Mouse (Mus musculus) T-helper 1 cell (primary cell): ENCODE results near the gene Zcchc7.

ENCODE experiments used
- in situ Hi-C: fragments of 300-600 bp; cut with MboI, MseI; formaldehyde crosslinking; loops from one replicate; pipeline ENCODE4 v1.15.1; 2025; ENCODE audit warnings: high pct_unique_total_duplicates

The Zcchc7 gene

DNA sequence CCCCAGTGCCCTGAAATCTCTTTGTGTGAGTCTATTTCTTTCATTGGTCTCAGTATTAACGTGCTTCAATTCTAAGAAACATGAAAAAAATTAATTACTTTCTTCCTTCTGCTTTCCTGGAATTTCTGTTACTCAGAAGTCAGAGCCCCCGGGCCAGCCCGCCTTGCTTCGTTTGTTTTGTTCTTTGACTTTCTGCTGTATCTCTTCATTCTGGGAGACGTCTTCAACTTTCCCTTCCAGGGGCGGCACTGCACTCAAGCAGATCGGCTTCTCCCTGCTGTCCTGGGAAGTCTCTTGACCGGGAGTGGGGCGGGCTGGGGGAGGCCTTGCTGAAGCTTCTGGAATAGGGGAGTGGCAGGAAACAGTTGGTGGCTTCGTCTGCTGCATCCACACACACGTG, 207.5 kb downstream of the Zcchc7 start:
- in situ Hi-C loops = loop anchor here (10.0 kb wide), 1 partner anchor 572 kb away; the partner anchor contains the start of gene Shb

DNA sequence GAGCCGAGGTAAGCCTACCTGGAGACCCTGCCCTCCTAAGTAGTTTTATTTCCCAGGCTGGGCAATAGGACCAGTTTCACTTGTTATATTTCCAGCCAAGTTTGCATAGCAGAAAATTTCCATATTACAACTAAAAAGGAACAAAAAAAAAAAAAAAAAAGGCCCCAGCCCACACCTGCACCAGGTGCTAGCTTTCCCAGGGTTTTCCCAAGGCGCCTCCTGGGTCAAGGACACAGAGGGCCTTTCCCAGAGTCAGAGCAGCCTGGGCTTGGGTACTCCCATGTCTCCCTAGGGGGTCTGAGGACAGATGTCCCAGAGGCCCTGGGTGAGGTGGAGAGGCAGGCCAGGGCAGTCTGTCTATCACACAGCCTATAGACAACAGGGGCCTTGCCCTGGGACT, 209.5 kb downstream of the Zcchc7 start:
- in situ Hi-C loops = loop anchor here (10.0 kb wide), 1 partner anchor 570 kb away; the partner anchor contains the start of gene Shb

DNA sequence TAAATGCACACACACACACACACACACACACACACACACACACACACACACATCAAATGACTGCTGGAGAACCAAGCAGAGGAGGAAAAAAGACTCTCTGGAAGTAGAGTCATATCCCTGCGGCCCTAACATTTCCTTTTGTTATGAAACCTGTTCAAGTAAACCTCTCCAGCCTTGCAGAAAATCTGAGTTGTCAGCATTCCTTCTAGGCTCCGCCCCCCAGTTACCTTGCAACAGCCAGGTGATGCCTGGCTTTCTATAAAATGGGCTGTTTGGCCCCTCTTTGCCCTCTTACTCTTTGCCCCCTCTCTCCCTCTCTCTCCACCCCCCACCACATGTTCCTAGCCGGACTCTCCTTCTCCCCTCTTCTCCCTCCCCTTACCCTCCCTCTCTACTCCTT, 210.1 kb downstream of the Zcchc7 start:
- in situ Hi-C loops = loop anchor here (10.0 kb wide), 1 partner anchor 569 kb away; the partner anchor contains the start of gene Shb

DNA sequence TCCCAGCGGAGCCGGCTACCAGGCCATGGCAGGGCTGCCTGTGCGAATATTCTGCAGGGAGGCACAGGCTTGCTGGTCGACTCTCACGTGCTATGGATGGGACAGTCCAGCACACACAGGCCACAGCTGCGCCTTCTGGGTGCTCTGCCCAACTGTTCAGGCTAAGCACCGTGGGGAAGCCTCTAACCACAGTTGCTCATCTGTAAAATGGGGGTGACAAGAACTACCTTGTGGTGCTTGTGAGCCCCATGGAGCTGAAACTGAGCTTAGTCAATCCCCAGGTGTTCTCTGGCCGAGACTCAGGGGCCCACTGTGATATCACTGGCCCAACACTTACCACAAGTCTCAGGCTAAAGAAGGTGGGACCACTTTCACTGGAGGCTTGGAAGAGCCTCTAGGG, 211.7 kb downstream of the Zcchc7 start:
- in situ Hi-C loops = loop anchor here (10.0 kb wide), 1 partner anchor 567 kb away; the partner anchor contains the start of gene Shb

DNA sequence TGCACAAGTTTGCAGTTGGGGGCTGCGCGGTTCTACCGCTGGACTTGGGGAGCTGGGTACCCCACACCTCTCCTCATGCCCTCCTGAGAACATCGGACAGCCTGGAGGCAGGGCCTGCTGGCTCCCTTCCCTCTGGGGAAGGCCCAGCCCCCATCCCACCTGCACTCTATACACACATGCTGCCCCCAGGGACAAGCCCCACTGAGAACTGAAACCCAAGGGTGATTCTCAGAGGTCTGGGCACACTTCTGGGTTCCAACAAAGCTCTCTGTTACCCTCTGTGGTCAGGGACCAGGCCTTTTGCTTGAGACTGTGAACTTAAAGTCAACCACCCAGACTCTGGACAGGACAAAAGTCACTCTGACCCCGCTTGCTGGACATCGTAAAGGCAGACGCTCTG, 214.4 kb downstream of the Zcchc7 start:
- in situ Hi-C loops = no loop called here

DNA sequence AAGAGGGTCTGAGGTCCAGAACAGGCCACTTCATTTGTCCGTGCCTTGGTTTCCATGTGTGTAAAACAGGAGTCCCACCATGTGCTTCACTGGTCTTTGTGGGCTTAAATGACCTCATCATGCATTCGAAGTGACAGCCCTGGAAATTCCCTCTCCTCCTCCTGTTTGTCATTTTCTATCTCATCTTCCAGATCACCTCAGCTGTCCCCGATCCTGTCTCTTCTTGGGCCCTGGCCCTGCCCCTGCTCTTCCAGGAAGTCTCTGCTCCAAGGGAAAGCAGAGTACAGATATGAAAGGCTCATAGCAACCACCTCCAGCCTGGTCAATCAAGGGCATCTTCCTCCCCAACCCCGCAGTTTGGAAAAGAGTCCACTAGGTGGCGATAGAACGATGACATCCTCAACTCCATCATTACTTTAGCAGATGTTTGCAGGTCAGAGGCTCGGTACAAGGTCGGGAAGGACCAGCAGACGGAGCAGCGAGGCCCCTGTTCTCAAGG, 215.0 kb downstream of the Zcchc7 start:
- in situ Hi-C loops = no loop called here

DNA sequence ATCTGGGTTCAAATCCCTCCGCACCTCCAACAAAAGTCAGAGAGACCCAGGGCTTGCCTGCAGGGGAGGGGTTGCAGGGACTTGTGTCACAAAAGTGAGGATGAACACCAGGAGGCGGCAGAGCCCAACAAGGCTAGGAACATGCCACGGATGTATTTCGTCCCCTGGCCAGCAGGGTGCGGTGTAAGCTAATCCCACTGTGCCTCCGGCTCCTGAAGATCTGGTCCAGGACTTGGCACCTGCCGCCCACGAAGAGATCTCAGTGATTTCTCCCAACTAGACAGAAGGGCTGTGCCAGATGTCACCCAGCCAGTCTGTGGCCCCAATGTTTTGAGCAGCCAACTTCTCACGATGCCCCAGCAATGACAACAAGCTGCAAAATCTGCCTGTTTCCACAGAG, 217.8 kb downstream of the Zcchc7 start:
- in situ Hi-C loops = no loop called here

DNA sequence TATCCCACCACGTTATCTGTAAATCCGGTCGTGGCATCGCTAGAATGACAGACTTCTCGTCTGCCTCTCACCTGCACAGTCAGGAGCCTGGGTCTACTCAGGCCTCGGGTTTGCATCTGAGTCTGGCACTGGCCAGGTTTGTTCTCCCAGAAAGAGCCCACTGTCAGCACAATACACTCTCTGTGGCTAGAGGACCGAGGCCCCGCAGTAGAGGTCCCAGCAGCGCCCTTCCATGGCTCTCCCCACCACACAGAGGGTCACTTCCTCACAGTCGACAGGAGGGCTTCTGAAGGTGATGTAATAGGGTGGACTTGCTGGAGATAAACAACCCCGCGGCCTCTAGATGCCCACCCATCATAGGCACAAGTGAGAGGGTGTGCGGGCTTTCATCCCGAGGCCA, 218.2 kb downstream of the Zcchc7 start:
- in situ Hi-C loops = no loop called here

DNA sequence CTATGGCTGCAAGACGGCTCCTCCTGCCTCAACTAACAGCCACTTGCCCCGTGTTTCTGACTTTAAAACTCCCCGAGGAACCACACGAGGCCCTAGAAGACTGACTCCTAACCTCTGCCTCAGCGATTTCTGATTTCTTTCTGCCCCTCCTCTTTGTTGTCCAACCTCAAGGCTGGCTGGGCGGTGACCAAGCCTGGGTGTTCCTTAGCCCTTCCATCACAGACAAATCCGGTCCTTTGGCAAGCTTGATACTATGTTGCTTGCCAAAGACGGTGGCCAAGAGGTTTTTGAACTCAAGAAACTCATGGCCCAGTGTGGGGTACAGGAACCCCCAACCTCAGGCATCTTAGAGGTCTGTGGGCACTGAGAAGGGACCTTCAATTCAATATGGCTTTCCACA, 218.7 kb downstream of the Zcchc7 start:
- in situ Hi-C loops = no loop called here

DNA sequence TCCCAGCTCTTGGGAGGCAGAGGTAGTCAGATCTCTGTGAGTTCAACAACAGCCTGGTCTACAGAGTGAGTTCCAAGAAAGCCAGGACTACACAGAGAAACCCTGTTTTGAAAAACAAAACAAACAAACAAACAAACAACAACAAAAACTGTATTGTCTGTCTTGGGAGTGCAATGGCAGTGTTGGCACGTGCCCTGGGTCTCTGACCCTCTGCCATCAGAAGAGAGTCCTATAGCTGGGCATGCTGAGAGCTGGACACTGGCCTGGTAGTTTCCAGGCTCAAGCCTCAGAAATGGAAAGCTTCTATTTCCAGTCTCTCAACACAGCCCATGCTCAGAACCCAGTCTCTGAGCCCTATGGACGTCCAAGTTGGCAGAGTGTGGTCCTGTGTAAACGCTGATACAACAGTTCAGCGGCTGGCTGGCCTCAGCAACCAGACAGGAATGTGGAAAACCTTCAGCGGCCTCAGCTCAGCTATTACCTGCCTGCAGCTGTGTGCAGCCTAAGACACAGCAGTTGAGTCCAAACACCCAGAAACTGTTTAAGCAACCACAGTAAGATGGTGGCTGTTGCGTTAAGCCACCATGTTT, 220.4 kb downstream of the Zcchc7 start:
- in situ Hi-C loops = loop anchor here (25.0 kb wide), 1 partner anchor 1039 kb away; no protein-coding TSS in a partner anchor

DNA sequence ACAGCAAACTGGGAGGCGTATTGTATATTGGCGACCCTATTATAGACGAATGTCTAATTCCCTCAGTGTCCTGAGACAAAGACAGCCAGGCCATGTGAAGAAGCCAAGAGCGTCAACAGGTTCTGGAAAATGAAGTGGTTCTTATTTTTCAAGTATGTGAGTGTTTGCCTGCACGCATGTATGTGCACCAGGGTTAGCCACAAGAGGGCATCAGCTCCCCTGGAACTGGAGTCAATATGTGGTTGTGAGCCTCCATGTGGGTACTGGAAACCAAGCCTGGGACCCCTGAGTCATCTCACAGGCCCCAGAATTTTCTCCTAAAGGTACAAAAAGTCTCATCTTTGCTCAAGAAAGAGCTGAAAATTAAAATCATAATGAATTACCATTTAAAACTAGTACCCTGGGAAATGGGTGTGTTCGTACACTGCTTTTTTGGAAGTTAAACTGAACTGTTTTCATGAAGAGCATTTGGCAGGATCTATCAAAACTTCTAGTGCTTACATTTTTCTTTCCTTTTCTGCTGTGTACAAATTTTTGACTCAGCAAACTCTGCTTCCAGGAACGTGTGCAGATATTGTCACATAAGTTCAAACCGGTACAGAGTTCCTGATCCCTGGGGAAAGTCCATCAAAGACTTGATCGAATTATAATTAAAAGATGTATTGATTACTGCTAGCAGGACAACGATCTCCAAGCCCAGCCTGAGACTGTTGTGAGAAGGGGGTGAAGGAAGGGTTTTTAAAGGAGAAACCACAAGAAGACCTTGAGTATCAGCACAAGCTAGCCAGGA, 221.4 kb downstream of the Zcchc7 start:
- in situ Hi-C loops = loop anchor here (25.0 kb wide), 1 partner anchor 1040 kb away; no protein-coding TSS in a partner anchor

DNA sequence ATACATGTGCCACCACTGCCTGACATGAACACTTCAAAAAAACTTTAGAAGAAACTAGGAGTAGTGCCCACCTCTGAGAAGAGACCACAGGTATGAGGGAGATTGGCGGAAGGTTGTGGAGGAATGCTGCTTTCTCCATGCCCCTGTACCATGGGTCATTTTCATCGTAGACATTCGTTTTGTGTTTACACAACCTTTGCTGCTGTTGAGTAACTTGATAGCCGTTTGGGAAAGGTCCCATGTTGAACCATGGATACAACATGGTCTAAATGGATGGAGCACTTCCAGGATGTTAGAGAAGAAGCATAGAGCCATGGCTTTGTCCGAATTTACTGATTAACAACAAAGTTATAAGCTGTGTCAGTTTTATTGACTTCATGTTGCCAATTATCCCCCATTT, 222.5 kb downstream of the Zcchc7 start:
- in situ Hi-C loops = loop anchor here (25.0 kb wide), 1 partner anchor 1041 kb away; no protein-coding TSS in a partner anchor

DNA sequence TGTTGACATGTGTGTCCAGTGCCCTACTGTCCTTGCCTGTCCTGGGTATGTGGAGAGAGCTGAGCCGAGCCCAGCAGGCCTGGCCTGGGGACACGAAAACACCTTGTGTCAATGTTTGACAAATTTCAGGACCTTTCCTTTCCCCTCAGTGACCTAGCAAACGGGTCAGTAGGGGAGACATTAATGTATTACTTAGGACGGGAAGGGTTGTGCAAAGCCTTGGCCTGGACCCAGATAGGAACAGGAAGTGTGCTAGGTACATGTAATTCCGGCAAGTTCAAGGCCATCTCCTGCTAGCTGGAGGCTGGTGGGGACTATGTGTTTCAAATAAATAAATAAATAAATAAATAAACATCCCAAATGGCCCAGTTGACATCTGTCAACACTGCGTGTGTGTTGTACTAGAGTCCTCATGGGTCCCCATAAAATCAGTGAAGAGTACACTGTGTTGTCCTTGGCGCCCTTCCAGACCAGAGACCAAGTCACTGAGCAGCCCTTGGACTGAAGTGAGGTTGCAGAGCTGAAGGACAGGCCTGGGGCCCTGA, 224.2 kb downstream of the Zcchc7 start:
- in situ Hi-C loops = loop anchor here (25.0 kb wide), 1 partner anchor 1043 kb away; no protein-coding TSS in a partner anchor

DNA sequence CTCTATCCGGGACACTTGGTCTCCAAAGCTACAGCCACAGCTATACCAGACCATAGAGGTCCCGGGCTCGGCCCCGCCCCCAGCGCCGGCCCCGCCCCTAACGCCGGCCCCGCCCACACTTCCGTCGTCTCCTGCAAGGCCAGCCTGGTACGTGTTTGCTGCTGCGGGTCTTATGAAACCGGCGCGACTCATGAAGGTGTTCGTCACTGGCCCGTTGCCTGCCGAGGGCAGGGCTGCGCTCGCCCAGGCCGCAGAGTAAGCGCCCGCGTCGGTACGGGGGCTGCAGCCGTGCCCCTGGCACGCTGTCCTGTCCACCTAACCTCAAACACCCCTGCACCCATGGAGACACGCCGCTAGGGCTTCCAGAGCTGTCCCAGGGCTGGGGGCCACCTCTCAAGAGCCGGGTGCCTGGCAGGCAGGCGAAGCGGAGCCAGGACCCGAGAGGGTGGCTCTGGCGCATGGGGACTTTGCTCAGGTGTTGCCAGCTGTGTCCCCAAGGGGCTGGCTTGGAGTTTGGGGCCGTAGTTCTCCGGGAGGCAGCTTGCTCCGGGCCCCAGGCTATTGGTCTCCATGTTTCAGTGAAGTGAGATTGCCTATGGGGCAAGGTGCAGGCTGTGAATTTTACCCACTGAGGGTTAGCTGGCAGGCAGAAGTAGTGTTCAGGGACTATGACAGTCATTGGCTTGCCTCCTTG, 225.8 kb downstream of the Zcchc7 start, which contains the start of gene Grhpr:
Gene Grhpr (plus strand): TSS at position 116 of the 694 bp plus-strand sequence.
- in situ Hi-C loops = loop anchor here (25.0 kb wide), 1 partner anchor 1044 kb away; no protein-coding TSS in a partner anchor
